ENCODE assay signal across 18 mouse cellular contexts in the genomic region with DNA sequence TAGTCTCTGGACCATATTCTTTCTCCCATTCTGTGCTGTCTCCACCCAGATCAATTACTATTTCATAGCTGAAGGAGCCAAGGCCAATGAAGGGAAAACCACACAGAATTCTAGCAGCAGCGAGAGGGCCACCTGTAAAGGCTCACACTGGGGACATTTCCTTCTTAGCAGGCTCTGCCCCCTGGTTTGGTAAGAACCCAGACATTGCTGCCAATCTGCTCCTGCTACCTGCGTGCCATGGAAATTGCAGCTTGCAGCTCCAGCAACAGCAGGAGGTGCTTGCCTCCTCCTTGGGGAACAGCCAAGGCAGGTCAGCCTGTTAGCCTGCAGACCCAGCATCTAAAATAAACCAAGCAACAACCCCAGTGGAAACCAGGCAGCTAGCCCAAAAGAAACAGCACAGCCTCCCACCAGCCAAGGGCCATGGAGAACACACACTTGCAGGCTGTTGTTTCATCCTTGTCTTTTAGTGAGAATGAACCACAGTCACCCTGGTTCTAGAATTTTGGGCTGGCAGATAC. TPM values are rescaled to one million over a fixed set of nuclear protein-coding genes. Genes with fewer than 3 reads are reported as not detected.
DNase-seq lines count a peak whose midpoint lies in the region; ATAC-seq and TF ChIP-seq lines count a peak whose summit lies in the region.
"Had no signal": no experiment of that assay in that cellular context is flagged by ENCODE, and none has a peak within 500 bp of the region (broad histone marks: within the 10 kb centered on the region; RNA-seq: fewer than 3 reads in every experiment).

No protein-coding gene starts in this region.

- H3K27me3 ChIP-seq in embryonic facial prominence, embryonic 14.5 days (replicated peaks; ENCODE audit: control insufficient read depth, insufficient read depth, low read length): no peaks in the 10 kb centered on the region
- H3K27me3 ChIP-seq in embryonic facial prominence, embryonic 10.5 days (replicated peaks; ENCODE audit: low read depth, poor library complexity, severe bottlenecking): no peaks in the 10 kb centered on the region
- no peaks in the 10 kb centered on the region for H3K27me3 ChIP-seq in limb, embryonic 15.5 days
- no peaks in the 10 kb centered on the region for H3K27me3 ChIP-seq in kidney, adult 2 months (replicated peaks; ENCODE audit: control insufficient read depth, insufficient read depth, low read length)
- H3K27me3 ChIP-seq: midbrain, embryonic 13.5 days; neural tube, embryonic 12.5 days had no signal

- H3K9me3 ChIP-seq in embryonic facial prominence, embryonic 14.5 days (ENCODE audit: control insufficient read depth, low read length): no peaks in the 10 kb centered on the region
- H3K9me3 ChIP-seq in embryonic facial prominence, embryonic 10.5 days: no peaks in the 10 kb centered on the region
- H3K9me3 ChIP-seq in limb, embryonic 15.5 days: no peaks in the 10 kb centered on the region
- H3K9me3 ChIP-seq: hindbrain, embryonic 10.5 days; liver, embryonic 12.5 days; midbrain, embryonic 13.5 days; neural tube, embryonic 12.5 days had no signal

- no peak overlapping the region for H3K27ac ChIP-seq in embryonic facial prominence, embryonic 14.5 days (replicated peaks; ENCODE audit: low read depth, low read length)
- H3K27ac ChIP-seq in embryonic facial prominence, embryonic 10.5 days (replicated peaks): no peak overlapping the region
- 0 out of 2 replicates have a peak overlapping the region, but pooled peaks have one; percentile 11 for H3K27ac ChIP-seq in limb, embryonic 15.5 days
- H3K27ac ChIP-seq in kidney, adult 2 months (ENCODE audit: insufficient read depth, low read depth, low read length): no peak overlapping the region
- H3K27ac ChIP-seq: hindbrain, embryonic 10.5 days; layer of hippocampus, adult 2 months; liver, embryonic 12.5 days; midbrain, embryonic 13.5 days; neural tube, embryonic 12.5 days; stomach, postnatal 0 days had no signal

- no peak overlapping the region for H3K9ac ChIP-seq in embryonic facial prominence, embryonic 14.5 days (ENCODE audit: low read depth, low read length)
- H3K9ac ChIP-seq in limb, embryonic 15.5 days: no peak overlapping the region
- H3K9ac ChIP-seq: liver, embryonic 12.5 days; midbrain, embryonic 13.5 days; neural tube, embryonic 12.5 days had no signal

- TF ChIP-seq CTCF in kidney, adult 2 months (conservative IDR thresholded peaks at IDR 0.05; ENCODE audit: insufficient read depth, insufficient read length, low read depth, low read length): no peak

- peak; percentile 29 for DNase-seq in embryonic facial prominence, embryonic 14.5 days (ENCODE audit: low spot score)
- no peak for DNase-seq in embryonic facial prominence, embryonic 10.5 days (ENCODE audit: low spot score)
- peak; percentile 26 for DNase-seq in layer of hippocampus, adult 9-11 months
- no peak for DNase-seq in layer of hippocampus, adult 8-10 months (ENCODE audit: low spot score in 2 of 2)
- peak; percentile 93 for DNase-seq in cerebellum, adult 11-12 months
- DNase-seq in spleen, adult 12 weeks (ENCODE audit: low spot score): no peak
- DNase-seq in kidney, adult 2 months: no peak
- DNase-seq: adrenal gland, postnatal 25 days; kidney, adult 8-10 months; lung, postnatal 14 days had no signal

- no peak for TF ChIP-seq POLR2A in kidney, adult 2 months (IDR thresholded peaks at IDR 0.05; ENCODE audit: low read depth, low read length)

- ATAC-seq in embryonic facial prominence, embryonic 14.5 days (ENCODE audit: low read depth): no peak
- ATAC-seq in limb, embryonic 15.5 days (ENCODE audit: insufficient number of reproducible peaks, low FRiP score, low TSS enrichment, low read depth): no peak
- ATAC-seq: liver, embryonic 12.5 days; midbrain, embryonic 13.5 days had no signal

- H3K4me3 ChIP-seq in embryonic facial prominence, embryonic 14.5 days (ENCODE audit: low read depth, low read length): no peak overlapping the region
- no peak overlapping the region for H3K4me3 ChIP-seq in embryonic facial prominence, embryonic 10.5 days
- no peak overlapping the region for H3K4me3 ChIP-seq in limb, embryonic 15.5 days
- no peak overlapping the region for H3K4me3 ChIP-seq in kidney, adult 2 months (ENCODE audit: insufficient read depth, low read depth, low read length)
- H3K4me3 ChIP-seq: erythroblast, embryonic 14.5 days; hindbrain, embryonic 10.5 days; layer of hippocampus, adult 2 months; liver, embryonic 12.5 days; midbrain, embryonic 13.5 days; neural tube, embryonic 12.5 days had no signal

- 53% methylated on average over 2 of the region's 2 CpGs for WGBS in embryonic facial prominence, embryonic 14.5 days
- whole genome bisulfite sequencing in embryonic facial prominence, embryonic 10.5 days: 74% methylated on average over 2 of the region's 2 CpGs
- 57% methylated on average over 2 of the region's 2 CpGs for WGBS in limb, embryonic 15.5 days
- WGBS in kidney, adult 2 months: 76% methylated on average over 2 of the region's 2 CpGs

- H3K4me1 ChIP-seq in embryonic facial prominence, embryonic 14.5 days (ENCODE audit: control insufficient read depth, insufficient read depth, low read length): peaks cover 4% of the 10 kb centered on the region; the same call in 1 of the 2 replicates
- no peaks in the 10 kb centered on the region for H3K4me1 ChIP-seq in embryonic facial prominence, embryonic 10.5 days
- peaks cover 5% of the 10 kb centered on the region; the same call in 1 of the 2 replicates for H3K4me1 ChIP-seq in limb, embryonic 15.5 days
- H3K4me1 ChIP-seq in kidney, adult 2 months (ENCODE audit: control insufficient read depth, insufficient read depth, low read length): no peaks in the 10 kb centered on the region
- H3K4me1 ChIP-seq: hindbrain, embryonic 10.5 days; liver, embryonic 12.5 days; midbrain, embryonic 13.5 days; neural tube, embryonic 12.5 days had no signal

- no peaks in the 10 kb centered on the region for H3K36me3 ChIP-seq in embryonic facial prominence, embryonic 14.5 days (ENCODE audit: control insufficient read depth, insufficient read depth, low read length)
- H3K36me3 ChIP-seq in embryonic facial prominence, embryonic 10.5 days (replicated peaks): no peaks in the 10 kb centered on the region
- H3K36me3 ChIP-seq in limb, embryonic 15.5 days: no peaks in the 10 kb centered on the region
- H3K36me3 ChIP-seq in kidney, adult 2 months (ENCODE audit: control insufficient read depth, insufficient read depth, low read length): no peaks in the 10 kb centered on the region
- H3K36me3 ChIP-seq: hindbrain, embryonic 10.5 days; liver, embryonic 12.5 days; midbrain, embryonic 13.5 days; neural tube, embryonic 12.5 days had no signal

- no peak overlapping the region for H3K4me2 ChIP-seq in embryonic facial prominence, embryonic 14.5 days (ENCODE audit: low read depth, low read length)
- no peak overlapping the region for H3K4me2 ChIP-seq in limb, embryonic 15.5 days
- H3K4me2 ChIP-seq: liver, embryonic 12.5 days; midbrain, embryonic 13.5 days; neural tube, embryonic 12.5 days had no signal

RNA-seq across cellular contexts. Expression of a gene that starts 22.7 kb away (rescaled TPM):
- not detected in 2 replicates for polyA plus RNA-seq in embryonic facial prominence, embryonic 14.5 days (2014; fragmentation: Nextera tagmentation; extraction: Ambion mirVana)
- not detected in 2 replicates for polyA plus RNA-seq in embryonic facial prominence, embryonic 10.5 days (2016; fragmentation: Nextera tagmentation; extraction: Ambion mirVana)
- total RNA-seq in layer of hippocampus, adult 8-10 months (2022): not detected
- not detected in 2 replicates for polyA plus RNA-seq in limb, embryonic 15.5 days (2015; fragmentation: Nextera tagmentation; extraction: Ambion mirVana)
- polyA plus RNA-seq in kidney, adult 2 months (2012; rRNA removed): 0.67 and 1.0 TPM in 2 replicates
- total RNA-seq: adrenal gland, postnatal 25 days; layer of hippocampus, adult 2 months had no signal
- polyA plus RNA-seq: erythroblast, embryonic 14.5 days; hindbrain, embryonic 10.5 days; liver, embryonic 12.5 days; midbrain, embryonic 13.5 days; neural tube, embryonic 12.5 days; stomach, postnatal 0 days had no signal

Comparison
In these comparisons a context has a peak if more than half of its experiments do, and no peak if none do; other contexts are left out.
1. DNase-seq: peak in embryonic facial prominence, embryonic 14.5 days (single experiment), layer of hippocampus, adult 9-11 months (single experiment) and cerebellum, adult 11-12 months (single experiment); none in embryonic facial prominence, embryonic 10.5 days (single experiment), layer of hippocampus, adult 8-10 months (0 of 2), spleen, adult 12 weeks (single experiment) and kidney, adult 2 months (single experiment).